Mouse (Mus musculus) limb, embryonic 11.5 days (tissue): ENCODE measurements around the gene Pck1. TPM values are rescaled to one million over a fixed set of nuclear protein-coding genes. Genes with fewer than 3 reads are reported as not detected.

Source experiments
- ATAC-seq: fragments of 200-750 bp; cut with Nextera tagmentation; 2 replicates; pipeline ENCODE4 v1.8.0; 2017; ENCODE audit warnings: low read depth; ENCODE audit not compliant: insufficient number of reproducible peaks, low FRiP score, low TSS enrichment
- DNase-seq: peaks from one replicate; pipeline ENCODE4 v3.0.0-alpha.2; 2015; ENCODE audit warnings: low spot score
- H3K27ac ChIP-seq: fragments of 300-500 bp; sonication (generic); replicated peaks from 2 replicates; pipeline ENCODE4 v1.5.1; 2014; ENCODE audit warnings: low read depth, mild to moderate bottlenecking, low read length
- H3K27me3 ChIP-seq: fragments of 300-500 bp; sonication (generic); 2 replicates; pipeline ENCODE4 v1.6.1; 2014; ENCODE audit warnings: mild to moderate bottlenecking, low read length, mixed read lengths; ENCODE audit not compliant: control insufficient read depth, insufficient read depth
- H3K36me3 ChIP-seq: fragments of 300-500 bp; sonication (generic); 2 replicates; pipeline ENCODE4 v1.6.1; 2014; ENCODE audit warnings: mild to moderate bottlenecking, low read length, moderate library complexity, mixed read lengths; ENCODE audit not compliant: control insufficient read depth, insufficient read depth
- H3K4me1 ChIP-seq: fragments of 300-500 bp; sonication (generic); 2 replicates; pipeline ENCODE4 v1.6.1; 2014; ENCODE audit warnings: low read length, mixed read lengths; ENCODE audit not compliant: control insufficient read depth, insufficient read depth
- H3K4me2 ChIP-seq: fragments of 300-500 bp; sonication (generic); 2 replicates; pipeline ENCODE4 v1.6.1; 2014; ENCODE audit warnings: low read depth, mild to moderate bottlenecking, moderate library complexity; ENCODE audit not compliant: severe bottlenecking
- H3K4me3 ChIP-seq: fragments of 300-500 bp; sonication (generic); 2 replicates; pipeline ENCODE4 v1.5.1; 2014; ENCODE audit warnings: low read depth, low read length
- H3K9ac ChIP-seq: fragments of 300-500 bp; sonication (generic); 2 replicates; pipeline ENCODE4 v1.6.1; 2014; ENCODE audit warnings: mild to moderate bottlenecking, low read length
- H3K9me3 ChIP-seq: fragments of 300-500 bp; sonication (generic); 2 replicates; pipeline ENCODE4 v1.6.1; 2016; ENCODE audit warnings: low read length; ENCODE audit not compliant: control insufficient read depth
- WGBS: fragments of 180-500 bp; shearing (Covaris S2); extraction: QIAGEN DNeasy Blood & Tissue Kit; methylation state at CpG from one replicate; pipeline ENCODE4 v1.1.7; 2014; 5-methylcytosine and 5-hydroxymethylcytosine counted together
- polyA plus RNA-seq: library from polyadenylated mRNA; unstranded; fragments of >200 nt; fragmentation: Nextera tagmentation; extraction: Ambion mirVana; gene quantifications from 2 replicates; pipeline ENCODE4 v1.2.1, GENCODE M21; 2014

Pck1 gene
- polyA plus RNA-seq, 1 experiment from 2014 or later = 0.05 TPM

DNA sequence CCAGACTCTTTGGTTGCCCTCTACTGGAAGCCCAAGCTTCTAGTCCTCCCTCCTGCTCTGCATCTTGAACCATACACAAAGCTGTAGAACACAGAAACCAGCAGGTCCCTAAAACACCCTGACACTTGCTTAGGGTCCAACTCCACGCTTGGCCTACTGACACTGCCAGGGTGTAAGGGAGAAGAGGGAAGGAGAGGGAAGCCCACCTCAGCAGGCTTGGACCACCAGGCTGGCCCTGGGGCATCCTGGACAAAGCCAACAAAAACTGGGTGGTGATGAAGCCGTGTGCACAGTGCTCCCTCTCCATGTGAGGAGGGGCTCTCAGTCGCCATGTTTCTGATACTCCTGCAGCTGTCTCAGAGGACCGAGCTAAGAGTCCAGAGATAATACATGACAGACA is 27.2 kb downstream of the Pck1 start:
- H3K4me1 ChIP-seq = no peaks in the 10 kb centered on the region
- WGBS = 66% methylated on average over 4 of the region's 4 CpGs
- DNase-seq (no peak), ATAC-seq (no peak)
- no peaks in the 10 kb centered on the region for H3K9me3 ChIP-seq
- H3K9ac ChIP-seq = no peak overlapping the region
- no peak overlapping the region for H3K4me2 ChIP-seq
- peaks cover 2% of the 10 kb centered on the region; the same call in 1 of the 2 replicates for H3K27me3 ChIP-seq
- H3K4me3 ChIP-seq = no peak overlapping the region
- no peaks in the 10 kb centered on the region for H3K36me3 ChIP-seq
- no peak overlapping the region for H3K27ac ChIP-seq

DNA sequence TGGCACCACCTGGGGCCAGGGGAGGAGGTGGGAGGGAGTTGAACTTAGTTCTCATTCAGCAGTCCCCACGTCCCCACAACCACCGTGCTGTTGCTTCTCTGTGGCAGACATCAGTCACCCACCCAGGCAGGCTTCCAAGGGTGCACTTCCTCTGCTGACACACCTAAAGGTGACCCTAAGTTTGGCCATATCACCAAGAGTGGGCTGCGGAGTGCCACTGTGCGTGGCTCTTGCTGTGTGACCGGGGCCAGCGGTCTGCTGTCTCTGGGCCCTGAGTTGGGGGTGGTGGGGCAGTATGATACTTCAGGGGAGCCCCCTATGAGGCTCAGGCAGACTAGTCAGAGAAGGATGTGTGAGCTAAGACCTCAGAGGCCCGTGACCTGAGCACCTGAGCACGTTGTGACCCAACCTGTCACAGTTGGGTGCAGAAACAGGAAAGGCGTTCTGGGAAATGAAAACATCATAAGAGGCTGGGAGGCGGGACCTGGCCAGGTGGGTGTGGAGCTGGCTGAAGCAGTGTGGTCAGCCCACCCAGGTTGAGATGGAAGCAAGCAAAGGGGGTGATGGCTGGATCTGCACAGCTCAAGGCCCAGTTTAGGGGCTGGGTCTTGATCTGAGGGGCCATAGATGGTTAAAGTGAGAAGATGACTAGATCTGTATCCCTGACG is 28.0 kb downstream of the Pck1 start:
- WGBS = 80% methylated on average over 11 of the region's 11 CpGs
- peak; percentile 21 for DNase-seq
- Histone ChIP-seq H3K27ac (no peak overlapping the region), H3K36me3 (no peaks in the 10 kb centered on the region), H3K9ac (no peak overlapping the region), H3K4me1 (no peaks in the 10 kb centered on the region), H3K27me3 (peaks cover 2% of the 10 kb centered on the region; the same call in 1 of the 2 replicates), H3K9me3 (no peaks in the 10 kb centered on the region), H3K4me3 (no peak overlapping the region), H3K4me2 (no peak overlapping the region)
- ATAC-seq = no peak

DNA sequence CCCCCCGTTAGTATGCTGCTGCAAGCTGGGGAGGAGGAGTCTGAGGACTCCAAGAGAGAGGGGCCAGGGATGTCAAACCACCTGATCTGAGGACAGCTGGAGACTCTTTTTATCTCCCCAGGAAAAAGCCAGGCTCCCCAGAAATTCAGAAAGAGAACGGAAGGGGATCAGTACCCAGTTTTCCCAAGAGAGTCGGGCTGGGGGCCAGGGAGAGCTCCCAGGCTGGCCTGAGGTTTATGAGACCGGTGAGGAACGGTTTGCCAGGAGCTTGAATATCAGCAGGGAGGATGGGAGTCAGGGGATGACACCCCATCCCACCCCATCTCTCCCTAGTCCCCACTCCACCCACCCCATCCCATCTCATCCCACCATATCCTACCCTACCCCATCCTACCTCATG is 28.6 kb downstream of the Pck1 start:
- Histone ChIP-seq H3K27me3 (peaks cover 2% of the 10 kb centered on the region; the same call in 1 of the 2 replicates), H3K27ac (no peak overlapping the region), H3K9me3 (no peaks in the 10 kb centered on the region)

DNA sequence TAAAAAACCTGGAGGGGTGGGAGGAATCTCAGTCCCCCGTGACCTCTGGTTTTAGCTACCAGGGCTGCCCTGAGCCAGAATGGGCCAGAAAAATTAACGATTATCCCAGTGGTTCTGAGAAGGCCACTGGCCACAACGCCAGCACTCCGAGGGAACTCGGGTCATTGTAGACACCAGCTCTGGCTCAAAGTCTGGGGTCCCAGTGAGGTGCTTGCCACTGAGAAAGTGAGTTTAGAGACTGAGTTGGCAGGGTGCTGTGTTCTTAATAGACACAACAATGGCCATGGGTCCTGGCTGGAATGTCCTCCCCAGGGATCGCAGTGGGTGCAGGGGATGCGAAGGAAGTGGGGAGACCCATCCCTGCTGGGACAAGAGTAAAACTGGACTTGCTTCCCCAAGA is 29.1 kb downstream of the Pck1 start:
- WGBS = 89% methylated on average over 7 of the region's 7 CpGs
- DNase-seq = no peak
- H3K27me3 ChIP-seq = peaks cover 2% of the 10 kb centered on the region; the same call in 1 of the 2 replicates

More for the DNA sequence above, 28.6 kb downstream of the Pck1 start:
- Histone ChIP-seq H3K9ac (no peak overlapping the region), H3K36me3 (no peaks in the 10 kb centered on the region), H3K4me1 (no peaks in the 10 kb centered on the region), H3K4me2 (no peak overlapping the region), H3K4me3 (no peak overlapping the region)
- ATAC-seq (no peak), DNase-seq (peak; percentile 16)
- WGBS = 71% methylated on average over 5 of the region's 5 CpGs

GRCm38 (mm10) chr2:173182796-173183195 is 29.9 kb downstream of the Pck1 start:
- no peak overlapping the region for H3K4me2 ChIP-seq
- H3K4me3 ChIP-seq = no peak overlapping the region
- H3K27ac ChIP-seq = no peak overlapping the region
- no peaks in the 10 kb centered on the region for H3K36me3 ChIP-seq
- WGBS = 80% methylated on average over 7 of the region's 7 CpGs
- H3K9ac ChIP-seq = no peak overlapping the region
- H3K9me3 ChIP-seq = no peaks in the 10 kb centered on the region
- H3K4me1 ChIP-seq = no peaks in the 10 kb centered on the region
- DNase-seq (no peak), ATAC-seq (no peak)
- 0 out of 2 replicates have a peak, but pooled peaks cover 2% of the 10 kb centered on the region for H3K27me3 ChIP-seq

More for the DNA sequence above, 29.1 kb downstream of the Pck1 start:
- no peak for ATAC-seq
- H3K4me1 ChIP-seq = no peaks in the 10 kb centered on the region
- H3K9ac ChIP-seq = no peak overlapping the region
- no peaks in the 10 kb centered on the region for H3K36me3 ChIP-seq
- no peak overlapping the region for H3K27ac ChIP-seq
- H3K4me3 ChIP-seq = no peak overlapping the region
- no peaks in the 10 kb centered on the region for H3K9me3 ChIP-seq
- H3K4me2 ChIP-seq = no peak overlapping the region

DNA sequence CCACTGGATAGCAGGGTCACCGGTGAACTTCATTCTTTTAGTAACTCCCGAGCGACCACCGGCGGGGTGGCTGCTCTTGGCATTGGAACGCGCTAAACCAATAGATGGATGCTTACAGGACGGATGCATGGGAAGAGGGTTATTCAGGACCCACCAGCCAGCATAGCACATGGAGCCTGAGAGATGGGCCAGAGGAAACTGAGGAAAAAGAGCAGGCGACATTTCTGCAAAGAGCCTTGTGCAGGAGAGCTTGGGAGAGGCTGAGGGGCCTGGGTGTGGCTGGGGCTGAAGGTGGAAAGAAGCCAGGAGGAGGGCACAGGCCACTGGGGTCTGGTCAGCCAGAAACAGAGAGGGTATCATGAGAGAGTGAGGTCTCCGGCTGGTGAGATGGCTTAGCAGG is 30.5 kb downstream of the Pck1 start:
- DNase-seq = peak; percentile 19
- ATAC-seq = no peak
- 95% methylated on average over 10 of the region's 10 CpGs for WGBS
- Histone ChIP-seq H3K9me3 (no peaks in the 10 kb centered on the region), H3K4me3 (no peak overlapping the region), H3K27me3 (0 out of 2 replicates have a peak, but pooled peaks cover 2% of the 10 kb centered on the region), H3K4me1 (no peaks in the 10 kb centered on the region), H3K9ac (no peak overlapping the region), H3K4me2 (no peak overlapping the region), H3K27ac (no peak overlapping the region), H3K36me3 (no peaks in the 10 kb centered on the region)

GRCm38 (mm10) chr2:173183836-173184460 is 31.1 kb downstream of the Pck1 start:
- Histone ChIP-seq H3K4me2 (no peak overlapping the region), H3K9me3 (no peaks in the 10 kb centered on the region), H3K9ac (no peak overlapping the region), H3K27ac (no peak overlapping the region), H3K27me3 (0 out of 2 replicates have a peak, but pooled peaks cover 2% of the 10 kb centered on the region), H3K36me3 (no peaks in the 10 kb centered on the region), H3K4me1 (no peaks in the 10 kb centered on the region), H3K4me3 (no peak overlapping the region)
- 10% methylated on average over 8 of the region's 8 CpGs for WGBS
- DNase-seq = peak; percentile 91
- ATAC-seq = no peak; the same call in 1 of the 2 replicates

- H3K36me3 ChIP-seq = no peaks in the 10 kb centered on the region
- H3K27me3 ChIP-seq = 0 out of 2 replicates have a peak, but pooled peaks cover 2% of the 10 kb centered on the region
- ATAC-seq = no peak
- H3K4me2 ChIP-seq = no peak overlapping the region
- H3K27ac ChIP-seq = no peak overlapping the region
- WGBS = 66% methylated on average over 11 of the region's 11 CpGs
- H3K4me3 ChIP-seq = no peak overlapping the region
- no peaks in the 10 kb centered on the region for H3K9me3 ChIP-seq
- no peaks in the 10 kb centered on the region for H3K4me1 ChIP-seq
- no peak overlapping the region for H3K9ac ChIP-seq
- DNase-seq = no peak
Measured at GRCm38 (mm10) chr2:173184475-173185080, 31.7 kb downstream of the Pck1 start.
